Mouse (Mus musculus) gonadal fat pad, adult 2 months (tissue): ENCODE data around the gene Fbxw25. TPM values are rescaled to one million over a fixed set of nuclear protein-coding genes. Genes with fewer than 3 reads are reported as not detected.
"Not testable (repeated sequence)": the region's sequence is repeated elsewhere in the genome, so short reads cannot be mapped to it uniquely, and the experiment has no call there.

Source experiments
- DNase-seq: peaks from one replicate; pipeline ENCODE4 v3.0.0-alpha.2; 2012; ENCODE audit warnings: low read depth
- polyA plus RNA-seq: library from polyadenylated mRNA; depleted of rRNA; stranded (reverse); fragments of >200 nt; gene quantifications from 2 replicates; pipeline ENCODE4 v1.2.3, GENCODE M21; 2012; rRNA removed

Fbxw25 gene
- polyA plus RNA-seq: 0.13 TPM in 1 of 2 replicates, not detected in the other

DNA sequence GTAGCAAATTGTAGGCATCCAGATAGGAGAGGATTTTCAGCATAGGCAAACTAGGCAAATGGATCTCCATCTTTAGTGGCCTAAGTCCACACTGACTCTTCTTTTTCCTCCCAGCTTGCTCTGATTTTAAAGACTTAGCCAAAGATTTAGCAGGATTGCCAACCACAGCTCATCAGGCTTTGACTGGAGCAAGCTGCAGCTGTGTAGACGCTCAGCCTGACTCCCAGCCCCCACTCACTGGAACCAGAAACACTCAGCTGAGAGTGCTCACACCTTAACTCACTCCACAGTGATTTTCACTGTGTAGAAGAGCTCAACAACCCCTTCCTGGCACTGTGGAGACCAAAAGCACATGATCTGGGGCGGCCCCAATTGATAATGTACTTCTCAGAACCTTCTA lies at the start of gene Fbxw25:
TSS of gene Fbxw25 (minus strand) at position 101 of the 400 bp plus-strand sequence.
- not testable (repeated sequence) for DNase-seq

- DNase-seq: not testable (repeated sequence)
These were observed 38.1 kb upstream of the Fbxw25 start, which contains the start of gene Fbxw18 for GRCm38 (mm10) chr9:109702600-109702999. TSS of gene Fbxw18 (minus strand) at chr9:109702700.

- DNase-seq: no peak
These were observed 20.8 kb upstream of the Fbxw25 start for GRCm38 (mm10) chr9:109685299-109685698.

- not testable (repeated sequence) for DNase-seq
These were observed 38.5 kb downstream of the Fbxw25 start, which contains the start of gene Fbxw24 for GRCm38 (mm10) chr9:109625957-109626356. TSS of gene Fbxw24 (minus strand) at chr9:109626057.

DNA sequence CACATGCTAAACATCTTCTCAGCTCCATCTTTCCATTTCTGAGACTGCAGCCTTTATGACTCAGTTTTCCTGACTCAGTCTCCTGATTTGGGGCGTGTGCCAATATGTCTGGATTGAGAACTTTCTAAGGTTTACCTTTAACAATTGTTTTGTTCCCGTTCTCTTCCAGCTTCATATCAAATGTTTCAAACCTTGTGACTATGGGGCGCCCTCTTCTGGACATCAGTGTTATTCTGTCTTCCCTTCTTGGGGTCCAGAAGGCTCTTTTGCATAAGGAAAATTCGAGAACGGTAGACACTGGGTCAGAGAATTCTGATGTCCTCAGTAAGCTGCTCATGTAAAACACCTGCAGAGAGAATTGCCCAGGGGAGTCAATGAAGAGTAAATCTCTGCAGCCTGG lies 57.6 kb downstream of the Fbxw25 start:
- not testable (repeated sequence) for DNase-seq

DNA sequence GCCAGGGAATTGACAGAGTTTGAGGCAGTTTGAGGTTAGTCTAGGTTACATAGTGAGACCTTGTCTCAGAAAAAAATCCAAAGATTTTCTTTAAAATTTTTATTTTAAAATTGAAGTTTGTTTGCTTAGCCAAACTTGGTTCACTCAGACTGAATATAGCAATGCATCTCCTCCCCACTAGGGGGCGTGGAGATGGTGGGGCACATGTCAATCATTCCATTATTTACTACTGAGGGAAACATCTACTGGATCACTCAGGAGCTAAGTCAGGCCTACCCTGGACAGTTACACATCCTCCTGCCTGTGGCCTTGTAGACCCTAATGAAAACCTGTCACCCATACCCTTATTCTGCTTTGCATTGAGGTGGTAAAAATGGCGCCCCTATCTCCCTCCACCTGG lies 62.3 kb downstream of the Fbxw25 start:
- not testable (repeated sequence) for DNase-seq

- no peak for DNase-seq
These were observed 67.2 kb downstream of the Fbxw25 start for GRCm38 (mm10) chr9:109597226-109597625.

Other genes starting within 250 kb of the Fbxw25 start
- gene Fbxw16, start 215.5 kb downstream of the Fbxw25 start, polyA plus RNA-seq: not detected in 2 replicates
- not detected in 2 replicates for gene Fbxw19, start 168.8 kb downstream of the Fbxw25 start, polyA plus RNA-seq
- 0.15 and 0.16 TPM in 2 replicates for gene Fbxw15, start 96.4 kb downstream of the Fbxw25 start, polyA plus RNA-seq
- gene Fbxw24, start 38.6 kb downstream of the Fbxw25 start, polyA plus RNA-seq: 0.27 and 0.33 TPM in 2 replicates
- 0.07 and 0.18 TPM in 2 replicates for gene Fbxw18, start 38.0 kb upstream of the Fbxw25 start, polyA plus RNA-seq
- not detected in 2 replicates for gene Fbxw26, start 81.4 kb upstream of the Fbxw25 start, polyA plus RNA-seq
- 0.30 and 0.43 TPM in 2 replicates for gene Fbxw27, start 126.0 kb upstream of the Fbxw25 start, polyA plus RNA-seq
- 3,031 and 4,791 TPM in 2 replicates for gene Spink8, start 147.6 kb upstream of the Fbxw25 start, polyA plus RNA-seq
- 37.7 and 38.8 TPM in 2 replicates for gene Nme6, start 168.1 kb upstream of the Fbxw25 start, polyA plus RNA-seq
- 0.18 and 0.68 TPM in 2 replicates for gene Camp, start 185.0 kb upstream of the Fbxw25 start, polyA plus RNA-seq
- 3.4 and 3.8 TPM in 2 replicates for gene Cdc25a, start 210.9 kb upstream of the Fbxw25 start, polyA plus RNA-seq